8 mouse cellular contexts compared by ENCODE assay signal in genomic region chr6:88074752-88075554, GRCm38 (mm10). TPM values are rescaled to one million over a fixed set of nuclear protein-coding genes. Genes with fewer than 3 reads are reported as not detected.
DNase-seq lines count a peak whose midpoint lies in the region; ATAC-seq and TF ChIP-seq lines count a peak whose summit lies in the region.

No protein-coding gene starts in this region.

- H3K9ac ChIP-seq in heart, embryonic 15.5 days = peak overlapping the region; percentile 57
- peak overlapping the region; percentile 72 for H3K9ac ChIP-seq in liver, embryonic 14.5 days (replicated peaks)
- H3K9ac ChIP-seq in neural tube, embryonic 11.5 days (ENCODE audit: low read length) = peak overlapping the region; percentile 72
- H3K9ac ChIP-seq in stomach, postnatal 0 days (ENCODE audit: low read length) = peak overlapping the region; percentile 63

- H3K27ac ChIP-seq in forebrain, embryonic 10.5 days = peak overlapping the region; percentile 90
- H3K27ac ChIP-seq in heart, embryonic 15.5 days = peak overlapping the region; percentile 82
- H3K27ac ChIP-seq in liver, embryonic 14.5 days = peak overlapping the region; percentile 79
- peak overlapping the region; percentile 73 for H3K27ac ChIP-seq in neural tube, embryonic 11.5 days (ENCODE audit: low read depth, low read length)
- peak overlapping the region; percentile 94 for H3K27ac ChIP-seq in stomach, postnatal 0 days (replicated peaks)

- DNase-seq in CD8-positive naive resting alpha-beta T cell, adult 2 months (ENCODE audit: low read depth in 2 of 2, low spot score in 2 of 2) = peak; percentile 85 to 90
- peak; percentile 92 for DNase-seq in c-Kit-positive CD71-negative TER-119-negative erythroid progenitor cells, embryonic 14.5 days (ENCODE audit: low read depth)
- peak; percentile 96 for DNase-seq in forebrain, embryonic 10.5 days (ENCODE audit: extremely low spot score, low spot score)
- peak; percentile 97 to 98 for DNase-seq in kidney, postnatal 25 days
- DNase-seq in liver, embryonic 14.5 days (ENCODE audit: low read depth in 3 of 3, low spot score in 3 of 3) = peak; percentile 91 to 94 (median 92)
- DNase-seq in neural tube, embryonic 11.5 days (ENCODE audit: low spot score) = peak; percentile 97
- peak; percentile 95 for DNase-seq in stomach, postnatal 0 days (ENCODE audit: low spot score)

- peak; percentile 95 for ATAC-seq in heart, embryonic 15.5 days (replicated peaks; ENCODE audit: insufficient number of reproducible peaks, insufficient read depth, low FRiP score, low read depth)
- ATAC-seq in liver, embryonic 14.5 days (ENCODE audit: insufficient read depth) = peak; percentile 96
- peak; percentile 98 for ATAC-seq in neural tube, embryonic 11.5 days (ENCODE audit: insufficient read depth, low FRiP score, low TSS enrichment)
- ATAC-seq in stomach, postnatal 0 days (ENCODE audit: low FRiP score, low TSS enrichment) = peak; percentile 99

- TF ChIP-seq CTCF in liver, embryonic 14.5 days (IDR thresholded peaks at IDR 0.05; ENCODE audit: low read depth) = peak; percentile 96
- peak; percentile 94 for TF ChIP-seq CTCF in stomach, postnatal 0 days (IDR thresholded peaks at IDR 0.05; ENCODE audit: low read depth)

- H3K4me1 ChIP-seq in forebrain, embryonic 10.5 days = peaks cover 14% of the 10 kb centered on the region
- peaks cover 4% of the 10 kb centered on the region for H3K4me1 ChIP-seq in heart, embryonic 15.5 days (replicated peaks)
- peaks cover 10 to 22% of the 10 kb centered on the region in 2 experiments for H3K4me1 ChIP-seq in liver, embryonic 14.5 days (replicated peaks; ENCODE audit: control insufficient read depth in 2 of 2, insufficient read depth in 2 of 2, low read length in 1 of 2)
- H3K4me1 ChIP-seq in neural tube, embryonic 11.5 days (ENCODE audit: control insufficient read depth, insufficient read depth, low read length) = no peaks in the 10 kb centered on the region
- H3K4me1 ChIP-seq in stomach, postnatal 0 days (replicated peaks; ENCODE audit: control insufficient read depth, insufficient read depth) = no peaks in the 10 kb centered on the region

- TF ChIP-seq EP300 in liver, embryonic 14.5 days (IDR thresholded peaks at IDR 0.05; ENCODE audit: low read depth) = no peak
- TF ChIP-seq EP300 in stomach, postnatal 0 days (optimal IDR thresholded peaks at IDR 0.05) = peak; percentile 49

- peak overlapping the region; percentile 55 for H3K4me3 ChIP-seq in forebrain, embryonic 10.5 days
- peak overlapping the region; percentile 51 for H3K4me3 ChIP-seq in heart, embryonic 15.5 days
- peak overlapping the region; percentile 56 to 66 for H3K4me3 ChIP-seq in liver, embryonic 14.5 days (ENCODE audit: insufficient read depth in 1 of 2, low read depth in 2 of 2, low read length in 2 of 2)
- H3K4me3 ChIP-seq in neural tube, embryonic 11.5 days (ENCODE audit: low read depth, low read length) = peak overlapping the region; percentile 37
- peak overlapping the region; percentile 44 for H3K4me3 ChIP-seq in stomach, postnatal 0 days (ENCODE audit: low read depth, low read length)

- H3K27me3 ChIP-seq in forebrain, embryonic 10.5 days (ENCODE audit: poor library complexity, severe bottlenecking) = peaks cover 25% of the 10 kb centered on the region
- peaks cover 6% of the 10 kb centered on the region; the same call in 1 of the 2 replicates for H3K27me3 ChIP-seq in heart, embryonic 15.5 days
- H3K27me3 ChIP-seq in liver, embryonic 14.5 days (ENCODE audit: control insufficient read depth, insufficient read depth, low read length) = no peaks in the 10 kb centered on the region
- H3K27me3 ChIP-seq in neural tube, embryonic 11.5 days (ENCODE audit: control insufficient read depth, insufficient read depth, low read length) = no peaks in the 10 kb centered on the region
- no peaks in the 10 kb centered on the region for H3K27me3 ChIP-seq in stomach, postnatal 0 days (ENCODE audit: control insufficient read depth, insufficient read depth, low read length)

- 4% methylated on average over 32 of the region's 32 CpGs for WGBS in forebrain, embryonic 10.5 days
- WGBS in heart, embryonic 15.5 days = 3% methylated on average over 32 of the region's 32 CpGs
- WGBS in liver, embryonic 14.5 days (ENCODE audit: insufficient replicate concordance) = 2% methylated on average over 32 of the region's 32 CpGs
- WGBS in neural tube, embryonic 11.5 days = 5% methylated on average over 32 of the region's 32 CpGs
- WGBS in stomach, postnatal 0 days = 3% methylated on average over 32 of the region's 32 CpGs

- no peaks in the 10 kb centered on the region for H3K9me3 ChIP-seq in forebrain, embryonic 10.5 days
- no peaks in the 10 kb centered on the region for H3K9me3 ChIP-seq in heart, embryonic 15.5 days (replicated peaks)
- no peaks in the 10 kb centered on the region for H3K9me3 ChIP-seq in liver, embryonic 14.5 days (ENCODE audit: control insufficient read depth, low read length)
- no peaks in the 10 kb centered on the region for H3K9me3 ChIP-seq in neural tube, embryonic 11.5 days (ENCODE audit: control insufficient read depth, low read length)
- no peaks in the 10 kb centered on the region for H3K9me3 ChIP-seq in stomach, postnatal 0 days (ENCODE audit: control insufficient read depth, low read length)

- H3K36me3 ChIP-seq in forebrain, embryonic 10.5 days (replicated peaks) = no peaks in the 10 kb centered on the region
- no peaks in the 10 kb centered on the region for H3K36me3 ChIP-seq in heart, embryonic 15.5 days
- H3K36me3 ChIP-seq in liver, embryonic 14.5 days (replicated peaks; ENCODE audit: control insufficient read depth, insufficient read depth, low read depth) = no peaks in the 10 kb centered on the region
- no peaks in the 10 kb centered on the region for H3K36me3 ChIP-seq in neural tube, embryonic 11.5 days (ENCODE audit: control insufficient read depth, insufficient read depth, low read length)
- no peaks in the 10 kb centered on the region for H3K36me3 ChIP-seq in stomach, postnatal 0 days (ENCODE audit: control insufficient read depth, insufficient read depth, low read length)

- peak overlapping the region; percentile 77 for H3K4me2 ChIP-seq in heart, embryonic 15.5 days
- H3K4me2 ChIP-seq in liver, embryonic 14.5 days (ENCODE audit: low read depth) = peak overlapping the region; percentile 84
- peak overlapping the region; percentile 59 for H3K4me2 ChIP-seq in neural tube, embryonic 11.5 days (ENCODE audit: low read depth)
- H3K4me2 ChIP-seq in stomach, postnatal 0 days (replicated peaks; ENCODE audit: low read depth) = peak overlapping the region; percentile 71

RNA-seq across cellular contexts. Expression of gene Rpn1, which starts 9.3 kb away (rescaled TPM):
- 301 and 303 TPM in 2 replicates for polyA plus RNA-seq in forebrain, embryonic 10.5 days (2016; fragmentation: Nextera tagmentation; extraction: Ambion mirVana)
- 166 and 209 TPM in 2 replicates for polyA plus RNA-seq in heart, embryonic 15.5 days (2015; fragmentation: Nextera tagmentation; extraction: Ambion mirVana)
- polyA plus RNA-seq in liver, embryonic 14.5 days (2012; rRNA removed) = 75.9 and 81.7 TPM in 2 replicates
- polyA plus RNA-seq in liver, embryonic 14.5 days (2014; fragmentation: Nextera tagmentation; extraction: Ambion mirVana) = 169 and 172 TPM in 2 replicates
- 301 and 345 TPM in 2 replicates for polyA plus RNA-seq in neural tube, embryonic 11.5 days (2014; fragmentation: Nextera tagmentation; extraction: Ambion mirVana)
- polyA plus RNA-seq in stomach, postnatal 0 days (2015; fragmentation: Nextera tagmentation; extraction: Ambion mirVana) = 265 and 266 TPM in 2 replicates

RNA-seq across cellular contexts. Expression of gene Rab7, which starts 29.9 kb away (rescaled TPM):
- 202 and 205 TPM in 2 replicates for polyA plus RNA-seq in forebrain, embryonic 10.5 days (2016; fragmentation: Nextera tagmentation; extraction: Ambion mirVana)
- 190 and 214 TPM in 2 replicates for polyA plus RNA-seq in heart, embryonic 15.5 days (2015; fragmentation: Nextera tagmentation; extraction: Ambion mirVana)
- polyA plus RNA-seq in liver, embryonic 14.5 days (2012; rRNA removed) = 64.8 and 76.7 TPM in 2 replicates
- polyA plus RNA-seq in liver, embryonic 14.5 days (2014; fragmentation: Nextera tagmentation; extraction: Ambion mirVana) = 110 and 119 TPM in 2 replicates
- polyA plus RNA-seq in neural tube, embryonic 11.5 days (2014; fragmentation: Nextera tagmentation; extraction: Ambion mirVana) = 275 and 276 TPM in 2 replicates
- polyA plus RNA-seq in stomach, postnatal 0 days (2015; fragmentation: Nextera tagmentation; extraction: Ambion mirVana) = 179 and 198 TPM in 2 replicates

Comparison
In these comparisons a context has a peak if more than half of its experiments do, and no peak if none do; other contexts are left out.
1. Peak in every context shown above with its lines: DNase-seq, ATAC-seq, H3K4me3 ChIP-seq and H3K27ac ChIP-seq.